Mouse (Mus musculus) bone marrow macrophage, adult 2 months (primary cell): ENCODE results near the gene Rasgef1b.

Experiments
- CTCF ChIP-seq: IDR thresholded peaks from 2 replicates; pipeline ENCODE4 v1.5.1; 2012; ENCODE audit warnings: low read depth, mild to moderate bottlenecking, low read length, moderate library complexity
- POLR2A ChIP-seq: IDR thresholded peaks from 2 replicates; pipeline ENCODE4 v1.6.1; 2012; ENCODE audit warnings: mild to moderate bottlenecking, low read depth, low read length, borderline replicate concordance

GRCm38 (mm10) chr5:99373570-99374151 is 355.2 kb downstream of the Rasgef1b start:
- TF ChIP-seq CTCF (no peak), POLR2A (no peak)
